Mouse (Mus musculus) heart, postnatal 0 days (tissue): ENCODE measurements around the gene 2310022B05Rik. TPM values are rescaled to one million over a fixed set of nuclear protein-coding genes. Genes with fewer than 3 reads are reported as not detected.

Source experiments
- ATAC-seq: fragments of 200-750 bp; cut with Nextera tagmentation; 2 replicates; pipeline ENCODE4 v1.8.0; 2017; ENCODE audit warnings: low read depth, moderate number of reproducible peaks, moderate library complexity; ENCODE audit not compliant: insufficient read depth
- DNase-seq: peaks from one replicate; pipeline ENCODE4 v3.0.0-alpha.2; 2016; ENCODE audit warnings: low spot score
- H3K27ac ChIP-seq: fragments of 300-500 bp; sonication (generic); 2 replicates; pipeline ENCODE4 v1.5.1; 2014; ENCODE audit warnings: low read depth, mild to moderate bottlenecking
- H3K27me3 ChIP-seq: fragments of 300-500 bp; sonication (generic); 2 replicates; pipeline ENCODE4 v1.6.1; 2014; ENCODE audit warnings: low read length, mixed read lengths; ENCODE audit not compliant: control insufficient read depth, insufficient read depth
- H3K36me3 ChIP-seq: fragments of 300-500 bp; sonication (generic); replicated peaks from 2 replicates; pipeline ENCODE4 v1.6.1; 2014; ENCODE audit warnings: low read length, mixed read lengths; ENCODE audit not compliant: control insufficient read depth, insufficient read depth
- H3K4me1 ChIP-seq: fragments of 300-500 bp; sonication (generic); 2 replicates; pipeline ENCODE4 v1.6.1; 2014; ENCODE audit warnings: antibody characterized with exemption; ENCODE audit not compliant: control insufficient read depth, insufficient read depth
- H3K4me2 ChIP-seq: fragments of 300-500 bp; sonication (generic); 2 replicates; pipeline ENCODE4 v1.6.1; 2014; ENCODE audit warnings: low read depth, mild to moderate bottlenecking, low read length, moderate library complexity
- H3K4me3 ChIP-seq: fragments of 300-500 bp; sonication (generic); 2 replicates; pipeline ENCODE4 v1.5.1; 2014; ENCODE audit warnings: low read depth, low read length
- H3K9ac ChIP-seq: fragments of 300-500 bp; sonication (generic); replicated peaks from 2 replicates; pipeline ENCODE4 v1.6.1; 2014; ENCODE audit warnings: low read depth, low read length, mixed read lengths
- H3K9me3 ChIP-seq: fragments of 300-500 bp; sonication (generic); replicated peaks from 2 replicates; pipeline ENCODE4 v1.6.1; 2016; ENCODE audit warnings: low read length; ENCODE audit not compliant: control insufficient read depth
- CTCF ChIP-seq: IDR thresholded peaks from 2 replicates; pipeline ENCODE4 v1.5.1; 2016; ENCODE audit warnings: antibody characterized with exemption, control low read depth, low read depth
- EP300 ChIP-seq: IDR thresholded peaks from 2 replicates; pipeline ENCODE4 v1.6.1; 2016; ENCODE audit warnings: antibody characterized with exemption, low read depth
- WGBS: fragments of 180-500 bp; shearing (Covaris S2); extraction: QIAGEN DNeasy Blood & Tissue Kit; methylation state at CpG from one replicate; pipeline ENCODE4 v1.1.7; 2014; 5-methylcytosine and 5-hydroxymethylcytosine counted together
- polyA plus RNA-seq: library from polyadenylated mRNA; unstranded; fragments of >200 nt; fragmentation: Nextera tagmentation; extraction: Ambion mirVana; gene quantifications from 2 replicates; pipeline ENCODE4 v1.2.1, GENCODE M21; 2015
- total RNA-seq: library from RNA; depleted of rRNA; stranded (reverse); fragments of >200 nt; gene quantifications from 2 replicates; pipeline ENCODE4 v1.2.3, GENCODE M21; 2014; ENCODE audit warnings: low replicate concordance; rRNA removed

The 2310022B05Rik gene
- total and polyA plus RNA-seq, 2 experiments from 2014 or later = 30.7 to 144 TPM

GRCm38 (mm10) chr8:124608239-124608971 is 54.8 kb downstream of the 2310022B05Rik start:
- Histone ChIP-seq H3K27me3 (0 out of 2 replicates have a peak, but pooled peaks cover 5% of the 10 kb centered on the region), H3K4me3 (no peak overlapping the region), H3K9ac (no peak overlapping the region), H3K4me2 (no peak overlapping the region), H3K36me3 (no peaks in the 10 kb centered on the region), H3K4me1 (no peaks in the 10 kb centered on the region), H3K27ac (peak overlapping the region; percentile 37; the same call in 1 of the 2 replicates), H3K9me3 (no peaks in the 10 kb centered on the region)
- WGBS = 65% methylated on average over 13 of the region's 13 CpGs
- DNase-seq (no peak), ATAC-seq (no peak)
- TF ChIP-seq CTCF = peak; percentile 49
- no peak for TF ChIP-seq EP300

DNA sequence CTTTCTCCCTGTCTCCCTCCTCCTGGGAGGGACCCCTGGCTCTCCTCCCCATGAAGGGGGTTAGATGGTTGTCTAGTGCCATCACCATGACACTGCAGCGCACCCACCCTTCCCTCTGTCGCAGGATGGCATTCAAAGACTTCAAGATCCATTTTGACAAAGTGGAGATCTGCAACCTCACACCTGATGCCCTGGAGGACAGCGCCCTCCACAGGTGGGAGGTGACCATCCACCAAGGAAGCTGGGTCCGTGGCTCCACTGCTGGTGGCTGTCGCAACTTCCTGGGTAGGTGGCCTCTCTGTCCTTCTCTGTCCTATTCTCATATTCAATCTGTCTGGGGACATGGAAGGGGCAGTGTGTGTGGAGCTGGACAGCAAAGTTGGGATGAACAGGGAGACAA is 59.1 kb downstream of the 2310022B05Rik start:
- TF ChIP-seq EP300 = no peak
- peak; percentile 19; the same call in 1 of the 2 replicates for TF ChIP-seq CTCF
- Histone ChIP-seq H3K4me1 (no peaks in the 10 kb centered on the region), H3K9me3 (no peaks in the 10 kb centered on the region), H3K4me3 (no peak overlapping the region), H3K36me3 (no peaks in the 10 kb centered on the region), H3K27ac (no peak overlapping the region), H3K9ac (no peak overlapping the region), H3K27me3 (0 out of 2 replicates have a peak, but pooled peaks cover 5% of the 10 kb centered on the region), H3K4me2 (no peak overlapping the region)
- 62% methylated on average over 5 of the region's 5 CpGs for WGBS
- ATAC-seq = no peak
- no peak for DNase-seq

DNA sequence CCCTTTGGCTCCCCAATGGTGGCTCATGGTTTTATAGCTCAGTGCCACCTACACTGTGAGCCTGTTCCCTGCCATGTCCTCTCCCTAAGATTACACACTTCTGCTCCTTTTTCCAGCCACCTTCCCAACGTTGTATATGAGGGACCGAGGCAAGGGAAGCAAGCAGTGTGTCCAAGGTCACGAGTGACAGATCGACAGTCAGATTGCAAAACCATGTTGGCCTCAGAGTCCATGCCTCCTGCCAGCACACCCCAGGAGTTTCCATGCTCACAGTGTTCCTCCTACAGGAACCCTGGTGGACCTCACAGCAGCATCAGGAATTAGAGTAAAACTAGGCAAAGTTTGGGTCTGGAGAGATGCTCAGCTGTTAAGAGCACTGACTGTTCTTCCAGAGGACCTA is 73.8 kb downstream of the 2310022B05Rik start:
- H3K27ac ChIP-seq = no peak overlapping the region

GRCm38 (mm10) chr8:124586556-124586955 is 76.6 kb downstream of the 2310022B05Rik start:
- peaks cover 9% of the 10 kb centered on the region for H3K4me1 ChIP-seq
- no peak overlapping the region for H3K4me3 ChIP-seq
- no peak overlapping the region for H3K4me2 ChIP-seq
- H3K27me3 ChIP-seq = no peaks in the 10 kb centered on the region
- H3K36me3 ChIP-seq = no peaks in the 10 kb centered on the region
- H3K9ac ChIP-seq = no peak overlapping the region; the same call in 1 of the 2 replicates
- WGBS = 71% methylated on average over 2 of the region's 2 CpGs
- H3K27ac ChIP-seq = peak overlapping the region; percentile 47
- ATAC-seq (no peak), DNase-seq (no peak)
- TF ChIP-seq CTCF = no peak
- TF ChIP-seq EP300 = no peak
- H3K9me3 ChIP-seq = no peaks in the 10 kb centered on the region

More for the DNA sequence above, 73.8 kb downstream of the 2310022B05Rik start:
- Histone ChIP-seq H3K4me1 (peaks cover 9% of the 10 kb centered on the region), H3K4me2 (no peak overlapping the region), H3K9me3 (no peaks in the 10 kb centered on the region), H3K27me3 (no peaks in the 10 kb centered on the region), H3K36me3 (no peaks in the 10 kb centered on the region), H3K4me3 (no peak overlapping the region), H3K9ac (no peak overlapping the region)
- 56% methylated on average over 4 of the region's 4 CpGs for WGBS
- TF ChIP-seq EP300 (no peak), CTCF (no peak)
- no peak for DNase-seq
- ATAC-seq = no peak

Other genes starting within 250 kb of the 2310022B05Rik start
- gene Pgbd5, start 223.7 kb downstream of the 2310022B05Rik start, total RNA-seq = 1.7 and 3.5 TPM in 2 replicates
- gene Pgbd5, start 223.7 kb downstream of the 2310022B05Rik start, polyA plus RNA-seq = 0.80 and 0.97 TPM in 2 replicates
- gene Cog2, start 142.6 kb downstream of the 2310022B05Rik start, total RNA-seq = 30.3 and 62.9 TPM in 2 replicates
- gene Cog2, start 142.6 kb downstream of the 2310022B05Rik start, polyA plus RNA-seq = 16.7 and 17.2 TPM in 2 replicates
- gene Agt, start 93.7 kb downstream of the 2310022B05Rik start, total RNA-seq = 1.4 and 20.8 TPM in 2 replicates
- gene Agt, start 93.7 kb downstream of the 2310022B05Rik start, polyA plus RNA-seq = 5.5 and 5.7 TPM in 2 replicates
- not detected in 2 replicates for gene Capn9, start 87.3 kb downstream of the 2310022B05Rik start, total RNA-seq
- 0.26 and 0.33 TPM in 2 replicates for gene Capn9, start 87.3 kb downstream of the 2310022B05Rik start, polyA plus RNA-seq
- gene Ttc13, start 58.6 kb upstream of the 2310022B05Rik start, total RNA-seq = 15.3 and 18.7 TPM in 2 replicates
- 13.7 and 15.7 TPM in 2 replicates for gene Ttc13, start 58.6 kb upstream of the 2310022B05Rik start, polyA plus RNA-seq
- gene Arv1, start 58.8 kb upstream of the 2310022B05Rik start, total RNA-seq = 10.5 and 10.7 TPM in 2 replicates
- 8.9 and 11.0 TPM in 2 replicates for gene Arv1, start 58.8 kb upstream of the 2310022B05Rik start, polyA plus RNA-seq
- not detected in 2 replicates for gene Fam89a, start 88.5 kb upstream of the 2310022B05Rik start, total RNA-seq
- 0.89 and 1.1 TPM in 2 replicates for gene Fam89a, start 88.5 kb upstream of the 2310022B05Rik start, polyA plus RNA-seq
- gene Trim67, start 129.7 kb upstream of the 2310022B05Rik start, total RNA-seq = 0.04 and 0.08 TPM in 2 replicates
- 0.07 and 0.08 TPM in 2 replicates for gene Trim67, start 129.7 kb upstream of the 2310022B05Rik start, polyA plus RNA-seq
- 77.2 and 117 TPM in 2 replicates for gene Gnpat, start 199.7 kb upstream of the 2310022B05Rik start, total RNA-seq
- 114 and 115 TPM in 2 replicates for gene Gnpat, start 199.7 kb upstream of the 2310022B05Rik start, polyA plus RNA-seq
- gene 2810004N23Rik, start 199.8 kb upstream of the 2310022B05Rik start, total RNA-seq = 45.9 and 49.9 TPM in 2 replicates
- gene 2810004N23Rik, start 199.8 kb upstream of the 2310022B05Rik start, polyA plus RNA-seq = 49.6 and 50.2 TPM in 2 replicates
- gene Exoc8, start 234.3 kb upstream of the 2310022B05Rik start, total RNA-seq = 9.0 and 16.9 TPM in 2 replicates
- gene Exoc8, start 234.3 kb upstream of the 2310022B05Rik start, polyA plus RNA-seq = 5.0 and 5.3 TPM in 2 replicates
- 9.6 and 14.5 TPM in 2 replicates for gene Sprtn, start 234.5 kb upstream of the 2310022B05Rik start, total RNA-seq
- 5.1 and 6.7 TPM in 2 replicates for gene Sprtn, start 234.5 kb upstream of the 2310022B05Rik start, polyA plus RNA-seq